Mouse (Mus musculus): ENCODE data around the gene Cdc34. TPM values are rescaled to one million over a fixed set of nuclear protein-coding genes. Genes with fewer than 3 reads are reported as not detected.

The Cdc34 gene
- polyA plus RNA-seq, 1 experiment from 2014 or later, result 151 TPM

GRCm38 (mm10) chr10:79658829-79659228 lies 23.2 kb upstream of the Cdc34 start:
- ATAC-seq (ENCODE audit: insufficient number of reproducible peaks, low FRiP score), result no peak
- Histone ChIP-seq H3K4me1 (replicated peaks) (no peaks in the 10 kb centered on the region; the same call in 1 of the 2 replicates), H3K9me3 (replicated peaks) (no peaks in the 10 kb centered on the region), H3K4me2 (no peak overlapping the region), H3K27ac (ENCODE audit: poor library complexity, severe bottlenecking) (no peak overlapping the region), H3K27me3 (replicated peaks) (peaks cover 25% of the 10 kb centered on the region), H3K9ac (no peak overlapping the region), H3K4me3 (no peak overlapping the region), H3K36me3 (no peaks in the 10 kb centered on the region)
- 15% methylated on average over 4 of the region's 4 CpGs for WGBS

GRCm38 (mm10) chr10:79660298-79660697 lies 21.7 kb upstream of the Cdc34 start:
- Histone ChIP-seq H3K4me1 (replicated peaks) (no peaks in the 10 kb centered on the region; the same call in 1 of the 2 replicates), H3K36me3 (no peaks in the 10 kb centered on the region), H3K4me3 (no peak overlapping the region), H3K4me2 (no peak overlapping the region), H3K9me3 (replicated peaks) (no peaks in the 10 kb centered on the region), H3K9ac (no peak overlapping the region), H3K27ac (ENCODE audit: poor library complexity, severe bottlenecking) (no peak overlapping the region), H3K27me3 (replicated peaks) (peaks cover 18% of the 10 kb centered on the region)
- ATAC-seq (ENCODE audit: insufficient number of reproducible peaks, low FRiP score), result no peak
- WGBS, result 77% methylated on average over 2 of the region's 2 CpGs

GRCm38 (mm10) chr10:79661861-79662260 lies 20.1 kb upstream of the Cdc34 start:
- no peak for ATAC-seq (ENCODE audit: insufficient number of reproducible peaks, low FRiP score)
- WGBS, result 23% methylated on average over 2 of the region's 3 CpGs
- Histone ChIP-seq H3K4me2 (no peak overlapping the region), H3K36me3 (no peaks in the 10 kb centered on the region), H3K9ac (no peak overlapping the region), H3K27ac (ENCODE audit: poor library complexity, severe bottlenecking) (no peak overlapping the region), H3K4me3 (no peak overlapping the region), H3K27me3 (replicated peaks) (peaks cover 14% of the 10 kb centered on the region), H3K9me3 (replicated peaks) (no peaks in the 10 kb centered on the region), H3K4me1 (replicated peaks) (no peaks in the 10 kb centered on the region; the same call in 1 of the 2 replicates)

GRCm38 (mm10) chr10:79664131-79664665 lies 17.8 kb upstream of the Cdc34 start, which contains the start of gene Madcam1:
Gene Madcam1 (plus strand): TSS chr10:79664559.
- Histone ChIP-seq H3K4me1 (replicated peaks) (no peaks in the 10 kb centered on the region; the same call in 1 of the 2 replicates), H3K4me3 (no peak within 1 kb of the TSS), H3K4me2 (no peak within 1 kb of the TSS), H3K27me3 (replicated peaks) (peaks cover 14% of the 10 kb centered on the region), H3K36me3 (no peaks in the 10 kb centered on the region), H3K9ac (no peak within 1 kb of the TSS), H3K27ac (ENCODE audit: poor library complexity, severe bottlenecking) (no peak within 1 kb of the TSS), H3K9me3 (replicated peaks) (no peaks in the 10 kb centered on the region)
- no peak for ATAC-seq (ENCODE audit: insufficient number of reproducible peaks, low FRiP score)
- WGBS, result 12% methylated on average over 13 of the region's 13 CpGs

- WGBS, result 79% methylated on average over 8 of the region's 8 CpGs
- ATAC-seq (ENCODE audit: insufficient number of reproducible peaks, low FRiP score), result no peak
- H3K9me3 ChIP-seq (replicated peaks), result no peaks in the 10 kb centered on the region
- H3K4me3 ChIP-seq, result no peak overlapping the region
- H3K9ac ChIP-seq, result no peak overlapping the region
- H3K4me2 ChIP-seq, result no peak overlapping the region
- H3K36me3 ChIP-seq, result no peaks in the 10 kb centered on the region
- peaks cover 14% of the 10 kb centered on the region for H3K27me3 ChIP-seq (replicated peaks)
- peaks cover 1% of the 10 kb centered on the region for H3K4me1 ChIP-seq (replicated peaks)
- H3K27ac ChIP-seq (ENCODE audit: poor library complexity, severe bottlenecking), result no peak overlapping the region
These were observed 16.9 kb upstream of the Cdc34 start for GRCm38 (mm10) chr10:79665051-79665450.

GRCm38 (mm10) chr10:79666493-79666892 lies 15.5 kb upstream of the Cdc34 start:
- Histone ChIP-seq H3K27me3 (replicated peaks) (peaks cover 14% of the 10 kb centered on the region), H3K4me2 (no peak overlapping the region), H3K4me1 (replicated peaks) (peaks cover 12% of the 10 kb centered on the region), H3K9me3 (replicated peaks) (no peaks in the 10 kb centered on the region), H3K9ac (no peak overlapping the region), H3K4me3 (no peak overlapping the region), H3K27ac (ENCODE audit: poor library complexity, severe bottlenecking) (no peak overlapping the region), H3K36me3 (no peaks in the 10 kb centered on the region)
- 56% methylated on average over 9 of the region's 9 CpGs for WGBS
- ATAC-seq (ENCODE audit: insufficient number of reproducible peaks, low FRiP score), result no peak

GRCm38 (mm10) chr10:79668076-79668475 lies 13.9 kb upstream of the Cdc34 start:
- Histone ChIP-seq H3K27me3 (replicated peaks) (peaks cover 14% of the 10 kb centered on the region), H3K9ac (no peak overlapping the region), H3K4me3 (no peak overlapping the region), H3K36me3 (peaks cover 5% of the 10 kb centered on the region; the same call in 1 of the 2 replicates), H3K27ac (ENCODE audit: poor library complexity, severe bottlenecking) (no peak overlapping the region), H3K9me3 (replicated peaks) (no peaks in the 10 kb centered on the region), H3K4me2 (no peak overlapping the region), H3K4me1 (replicated peaks) (peaks cover 12% of the 10 kb centered on the region)
- ATAC-seq (ENCODE audit: insufficient number of reproducible peaks, low FRiP score), result no peak
- WGBS, result 80% methylated on average over 5 of the region's 5 CpGs

GRCm38 (mm10) chr10:79668771-79669575 lies 13.0 kb upstream of the Cdc34 start, which contains the start of gene Tpgs1:
Gene Tpgs1 (plus strand): TSS chr10:79669369.
- under 1% methylated on average over 45 of the region's 45 CpGs for WGBS
- peak; percentile 80 for ATAC-seq (ENCODE audit: insufficient number of reproducible peaks, low FRiP score)
- Histone ChIP-seq H3K4me1 (replicated peaks) (peaks cover 12% of the 10 kb centered on the region), H3K9ac (peak within 1 kb of the TSS; percentile 84), H3K4me3 (peak within 1 kb of the TSS; percentile 90), H3K4me2 (peak within 1 kb of the TSS; percentile 80), H3K27ac (ENCODE audit: poor library complexity, severe bottlenecking) (peak within 1 kb of the TSS; percentile 87), H3K36me3 (peaks cover 13% of the 10 kb centered on the region), H3K27me3 (replicated peaks) (peaks cover 14% of the 10 kb centered on the region), H3K9me3 (replicated peaks) (no peaks in the 10 kb centered on the region)

- Histone ChIP-seq H3K36me3 (peaks cover 15% of the 10 kb centered on the region), H3K9ac (peak overlapping the region; percentile 84), H3K27me3 (replicated peaks) (peaks cover 14% of the 10 kb centered on the region), H3K4me1 (replicated peaks) (peaks cover 12% of the 10 kb centered on the region), H3K27ac (ENCODE audit: poor library complexity, severe bottlenecking) (peak overlapping the region; percentile 87), H3K4me3 (peak overlapping the region; percentile 90), H3K9me3 (replicated peaks) (no peaks in the 10 kb centered on the region), H3K4me2 (peak overlapping the region; percentile 80)
- WGBS, result under 1% methylated on average over 47 of the region's 47 CpGs
- ATAC-seq (ENCODE audit: insufficient number of reproducible peaks, low FRiP score), result peak; percentile 65
These were observed 12.4 kb upstream of the Cdc34 start for GRCm38 (mm10) chr10:79669576-79670057.

- peaks cover 13% of the 10 kb centered on the region for H3K4me1 ChIP-seq (replicated peaks)
- peak overlapping the region; percentile 84 for H3K9ac ChIP-seq
- H3K36me3 ChIP-seq, result peaks cover 15% of the 10 kb centered on the region
- H3K4me2 ChIP-seq, result peak overlapping the region; percentile 80
- H3K27me3 ChIP-seq (replicated peaks), result peaks cover 8% of the 10 kb centered on the region
- H3K4me3 ChIP-seq, result peak overlapping the region; percentile 90
- peak; percentile 15; the same call in 1 of the 2 replicates for ATAC-seq (ENCODE audit: insufficient number of reproducible peaks, low FRiP score)
- WGBS, result 35% methylated on average over 15 of the region's 15 CpGs
- peak overlapping the region; percentile 87; the same call in 1 of the 2 replicates for H3K27ac ChIP-seq (ENCODE audit: poor library complexity, severe bottlenecking)
- no peaks in the 10 kb centered on the region for H3K9me3 ChIP-seq (replicated peaks)
These were observed 11.7 kb upstream of the Cdc34 start for GRCm38 (mm10) chr10:79670071-79670888.

Measured in heart, embryonic 12.5 days (tissue).